Mouse (Mus musculus) cerebellum, adult 11-12 months (tissue): ENCODE measurements around the gene Dnmbp.
"Not testable (repeated sequence)": the region's sequence is repeated elsewhere in the genome, so short reads cannot be mapped to it uniquely, and the experiment has no call there.

Experiments used
- DNase-seq: peaks from one replicate; pipeline ENCODE4 v3.0.0; 2022

Gene Dnmbp

DNA sequence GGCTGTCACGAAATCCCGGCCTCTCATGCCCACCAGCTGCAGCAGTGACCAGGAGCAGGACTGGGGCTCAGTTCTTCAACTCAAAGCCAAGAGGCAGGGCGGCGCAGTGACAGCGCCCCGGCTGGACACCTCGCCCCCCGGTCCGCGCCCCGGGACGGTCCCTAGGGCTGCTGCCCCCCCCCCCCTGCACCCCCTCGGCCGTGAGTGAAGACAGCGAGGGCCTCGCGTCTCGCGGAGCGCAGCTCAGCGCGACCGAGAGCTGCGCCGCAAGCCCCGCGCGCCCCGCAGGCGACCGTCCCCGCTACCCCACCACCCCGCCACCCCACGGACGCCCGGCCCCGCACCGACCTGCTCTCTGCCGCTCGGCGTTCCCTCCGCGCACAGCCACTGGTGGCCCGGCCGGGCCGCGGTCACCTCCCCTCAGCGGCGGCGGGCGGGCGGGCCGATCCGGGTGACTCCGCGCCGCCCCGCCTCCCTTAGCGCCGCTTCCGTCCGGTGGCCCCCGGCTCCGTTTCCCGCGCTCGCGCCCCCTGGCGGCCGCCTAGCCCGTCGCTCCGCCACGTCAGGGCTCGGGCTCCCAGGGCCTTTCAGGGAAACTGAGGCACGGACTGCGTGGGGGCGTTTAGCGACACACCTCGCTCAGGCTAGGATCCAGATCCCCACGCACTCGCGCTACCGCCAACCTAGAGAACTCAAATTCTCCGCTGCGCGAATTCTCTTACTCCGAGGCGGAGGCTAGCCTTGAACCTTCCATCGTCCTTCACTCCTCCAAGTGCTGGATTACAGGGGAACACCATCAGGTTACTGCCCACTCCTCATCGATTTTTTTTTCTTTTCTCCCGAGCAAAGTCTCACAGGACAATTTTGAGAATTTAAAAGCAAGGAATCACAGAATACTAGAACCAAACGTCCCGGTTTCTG lies at the start of gene Dnmbp:
Gene Dnmbp, minus strand, starts transcription at position 423 of the 921 bp plus-strand sequence.
- DNase-seq = peak; percentile 76

DNA sequence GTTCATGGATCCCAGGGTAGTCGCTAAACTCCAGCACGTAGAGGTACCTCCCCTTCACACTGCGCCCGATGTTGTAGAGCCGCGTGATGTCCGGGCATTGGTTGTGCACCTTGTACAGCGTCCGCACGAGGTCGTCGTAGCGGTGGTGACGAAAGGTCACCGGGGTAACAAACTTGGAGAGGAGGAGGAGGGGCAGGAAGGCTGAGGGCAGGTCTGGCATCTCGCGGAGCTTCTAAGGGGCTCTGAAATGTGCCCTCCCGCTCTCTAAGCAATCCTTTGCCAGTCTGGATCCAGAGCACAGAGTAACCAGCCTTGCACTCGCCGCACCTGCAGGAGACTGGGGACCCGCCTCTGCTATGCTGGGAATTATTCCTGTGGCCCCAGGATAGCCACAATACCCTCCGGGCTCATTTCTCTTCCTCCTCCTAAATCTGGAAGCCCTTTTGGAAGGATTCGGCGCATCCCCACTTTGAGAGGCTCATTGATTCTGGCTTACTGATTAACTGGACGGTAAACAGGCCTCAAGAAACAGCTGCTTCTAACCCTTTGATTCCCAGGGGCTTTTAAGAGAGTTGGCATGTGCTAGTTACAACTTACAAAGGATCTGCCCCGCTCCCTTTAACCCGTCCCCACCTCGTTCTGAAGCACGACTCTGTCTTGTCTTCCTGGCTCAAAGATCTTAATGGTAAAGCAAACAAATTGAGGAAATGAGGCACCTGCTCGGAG lies 46.2 kb upstream of the Dnmbp start, which contains the start of gene Cpn1:
Gene Cpn1, minus strand, starts transcription at position 488 of the 726 bp plus-strand sequence.
- DNase-seq = no peak

DNA sequence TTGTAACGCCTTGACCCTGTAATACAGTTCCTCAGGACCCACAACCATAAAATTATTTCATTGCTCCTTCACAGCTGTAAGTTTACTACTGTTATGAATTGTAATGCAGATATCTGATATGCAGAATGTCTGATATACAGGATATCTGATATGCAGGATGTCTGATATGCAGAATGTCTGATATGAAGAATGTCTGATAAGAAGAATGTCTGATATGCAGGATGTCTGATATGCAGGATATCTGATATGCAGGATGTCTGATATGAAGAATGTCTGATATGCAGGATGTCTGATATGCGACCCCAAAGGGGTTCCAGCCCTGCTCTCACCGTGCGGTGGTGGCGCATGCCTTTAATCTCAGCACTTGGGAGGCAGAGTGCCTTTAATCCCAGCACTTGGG lies 42.0 kb upstream of the Dnmbp start:
- DNase-seq = no peak

DNA sequence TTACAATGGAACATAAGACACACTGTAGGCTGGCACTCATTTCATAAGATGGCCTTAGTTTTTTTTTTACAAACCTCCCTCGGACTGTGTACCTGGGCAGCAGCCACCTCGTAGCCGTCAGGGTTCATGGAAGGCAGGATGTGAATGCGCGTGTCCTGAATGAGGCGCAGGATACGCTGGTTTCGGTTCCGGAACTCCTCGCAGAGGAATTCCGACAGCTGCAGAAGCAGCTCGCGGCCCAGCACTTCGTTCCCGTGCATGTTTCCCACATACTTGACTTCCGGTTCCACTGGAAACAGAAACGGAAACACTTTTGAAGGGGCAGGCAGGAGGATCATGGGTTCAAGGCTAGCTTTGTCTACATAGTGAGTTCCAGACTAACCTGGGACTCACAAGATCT lies 40.7 kb upstream of the Dnmbp start:
- DNase-seq = no peak

DNA sequence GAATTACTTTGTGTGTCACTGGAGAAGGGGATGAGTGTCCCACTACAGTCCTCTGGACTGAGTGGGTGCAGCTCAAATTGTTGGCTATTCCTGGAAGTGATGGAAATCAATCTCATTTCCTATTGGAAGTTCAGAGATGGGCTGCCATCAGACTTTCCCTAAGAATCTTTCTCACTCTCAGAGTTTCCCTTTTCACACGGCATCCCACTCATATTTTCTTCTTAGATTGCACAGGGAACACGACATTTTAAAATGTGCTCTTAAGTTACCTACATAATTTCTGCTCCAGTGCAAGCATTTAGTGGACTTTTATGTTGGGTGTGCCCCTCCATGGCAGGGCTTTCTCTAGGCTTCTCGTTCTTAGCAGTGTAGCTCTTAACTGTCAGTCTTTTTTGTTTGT lies 37.8 kb upstream of the Dnmbp start:
- DNase-seq = no peak

DNA sequence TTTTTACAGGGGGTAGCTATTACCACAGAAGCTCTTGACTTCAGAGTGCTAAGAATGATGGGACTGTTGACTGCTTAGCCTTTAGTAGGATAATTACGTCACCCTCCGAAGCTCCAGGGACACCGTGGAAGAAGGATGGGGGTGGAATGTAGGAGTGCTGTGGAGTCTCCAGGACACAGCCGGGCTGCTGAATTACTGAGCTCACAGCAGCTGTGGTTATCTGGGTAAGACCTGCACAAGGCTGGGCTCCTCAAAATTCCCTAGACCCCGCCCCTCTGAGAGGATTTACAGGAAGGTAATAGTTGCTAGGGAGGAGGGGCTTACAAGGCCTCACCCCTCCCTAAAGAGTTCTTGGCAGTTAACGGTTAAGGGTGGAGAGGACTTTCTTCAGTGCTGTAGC lies 36.7 kb upstream of the Dnmbp start:
- DNase-seq = no peak

DNA sequence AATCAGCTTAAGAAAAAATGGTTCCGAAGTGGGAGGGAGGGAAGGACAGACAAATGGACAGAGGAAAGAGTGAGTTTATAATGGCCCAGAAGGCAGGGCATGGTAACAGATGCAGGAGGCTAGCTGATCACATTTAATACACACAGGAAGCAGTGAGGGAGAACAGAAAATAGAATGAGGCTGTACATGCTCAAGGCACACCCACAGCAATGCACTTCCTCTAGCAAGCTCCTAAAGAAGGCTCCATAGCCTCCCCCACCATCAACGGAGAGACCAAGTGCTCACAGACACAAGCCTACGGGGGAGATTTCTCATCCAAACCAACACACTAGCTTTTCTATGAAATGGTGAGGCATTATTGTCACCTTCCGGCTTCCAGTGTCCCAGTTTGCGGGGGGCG lies 34.2 kb upstream of the Dnmbp start:
- no peak for DNase-seq

DNA sequence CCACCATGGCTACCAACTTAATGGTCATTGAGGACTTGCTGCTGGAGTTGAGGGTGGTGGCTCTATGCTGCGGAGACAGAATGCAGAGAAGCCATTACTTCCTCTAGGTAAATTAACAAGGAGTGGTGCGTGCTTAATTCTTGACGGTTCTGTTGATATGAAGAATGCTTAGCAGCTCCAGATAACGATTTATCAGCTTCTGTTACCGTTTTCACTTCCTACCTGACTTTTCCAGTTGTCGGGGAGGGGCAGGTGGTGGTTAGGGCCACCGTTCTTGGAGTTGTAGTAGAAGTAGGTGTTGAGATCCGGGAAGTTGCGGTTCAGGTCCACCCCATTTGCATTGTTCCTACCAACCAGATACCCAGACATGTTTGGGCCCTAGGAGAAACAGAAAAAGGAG lies 33.7 kb upstream of the Dnmbp start:
- no peak for DNase-seq

DNA sequence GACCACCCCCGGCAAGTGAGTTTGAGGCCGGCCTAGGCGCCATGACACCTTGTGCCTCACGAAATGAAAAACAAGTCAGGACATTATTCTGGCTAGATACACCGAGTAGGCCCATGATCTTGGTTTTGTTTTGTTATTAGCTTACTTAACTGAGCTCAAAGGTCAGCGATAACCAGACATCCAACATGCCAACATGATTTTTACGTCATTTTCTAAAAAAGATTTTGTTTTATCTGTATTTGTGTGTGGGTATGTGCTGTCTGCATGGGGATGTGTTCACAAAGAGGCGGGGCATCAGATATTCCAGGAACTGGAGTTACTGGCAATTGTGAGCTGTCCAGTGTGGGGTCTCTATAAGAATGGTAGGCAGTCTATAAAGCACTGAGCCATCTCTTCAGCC lies 32.1 kb upstream of the Dnmbp start:
- DNase-seq = no peak

DNA sequence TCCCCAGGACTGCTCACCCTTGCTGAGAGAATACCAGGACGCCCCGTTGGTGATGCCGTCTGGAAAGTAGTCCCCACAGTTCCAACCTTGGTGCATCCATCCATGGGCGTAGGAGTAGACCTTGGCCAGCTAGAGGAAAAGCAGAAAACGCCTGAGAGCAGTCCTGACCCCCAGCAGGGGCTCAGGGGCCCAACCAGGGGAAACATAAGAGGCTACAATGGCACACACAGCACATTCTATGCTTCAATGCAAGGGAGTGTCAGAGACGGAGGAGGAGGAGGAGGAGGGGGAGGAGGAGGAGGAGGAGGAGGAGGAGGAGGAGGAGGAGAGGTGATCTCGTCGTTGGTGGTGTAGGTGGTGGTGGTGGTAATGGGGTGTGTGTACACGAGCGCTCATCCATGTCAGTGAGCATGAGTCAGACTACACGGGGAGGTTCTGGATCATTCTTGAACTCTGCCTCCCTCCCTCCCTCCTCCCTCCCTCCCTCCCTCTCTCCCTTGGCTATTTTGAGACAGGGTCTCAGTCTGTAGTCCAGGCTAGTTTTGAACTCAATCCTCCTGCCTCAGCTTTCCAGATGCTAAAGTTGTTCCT lies 28.5 kb upstream of the Dnmbp start:
- DNase-seq = no peak

DNA sequence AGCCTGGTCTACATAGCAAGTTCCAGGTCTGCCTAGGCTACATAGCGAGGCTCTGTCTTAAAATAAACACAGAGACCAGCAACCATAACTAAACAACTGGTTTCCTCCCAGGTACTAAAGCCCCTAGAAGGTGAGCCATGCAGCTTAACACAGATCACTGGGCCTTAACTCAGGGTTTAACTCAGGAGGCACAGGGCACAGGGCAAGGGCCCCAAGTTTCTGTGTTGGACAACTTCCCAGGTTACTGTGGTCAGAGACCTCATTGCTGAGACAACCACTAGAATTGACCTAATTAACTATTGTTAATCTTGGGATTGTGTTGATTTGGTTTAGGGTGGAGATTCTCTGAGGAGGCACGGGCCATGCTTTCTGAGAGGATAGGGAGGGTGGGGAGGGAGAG lies 26.5 kb upstream of the Dnmbp start:
- DNase-seq = no peak

DNA sequence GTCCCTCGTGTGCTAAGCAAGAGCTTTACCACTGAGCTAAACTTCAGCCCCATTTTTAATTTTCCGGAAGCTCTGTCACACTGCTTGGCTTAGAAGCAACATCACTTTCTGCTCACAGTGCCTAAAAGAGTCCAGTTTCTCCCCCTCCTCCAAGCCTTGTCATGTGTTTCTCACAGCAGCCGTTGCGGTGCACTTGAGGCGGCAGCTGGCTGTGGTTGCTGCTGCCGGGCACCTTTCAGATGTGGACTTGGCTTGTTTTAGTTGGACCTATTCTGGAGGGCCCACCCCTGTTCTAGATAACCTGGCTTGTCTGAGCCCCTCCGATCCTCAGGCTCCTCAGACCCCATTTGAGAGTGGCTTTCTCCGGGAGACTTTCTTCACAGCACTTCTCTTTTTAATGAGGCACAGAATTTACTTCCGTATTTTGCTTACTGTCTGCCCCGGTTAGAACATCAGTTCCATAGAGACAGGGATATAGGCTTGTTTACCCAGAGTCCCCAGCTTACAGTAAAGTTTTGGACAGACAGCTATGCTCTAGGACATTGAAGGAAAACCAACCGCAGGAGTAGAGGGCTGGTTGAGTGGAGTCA lies 25.6 kb upstream of the Dnmbp start:
- DNase-seq = no peak

DNA sequence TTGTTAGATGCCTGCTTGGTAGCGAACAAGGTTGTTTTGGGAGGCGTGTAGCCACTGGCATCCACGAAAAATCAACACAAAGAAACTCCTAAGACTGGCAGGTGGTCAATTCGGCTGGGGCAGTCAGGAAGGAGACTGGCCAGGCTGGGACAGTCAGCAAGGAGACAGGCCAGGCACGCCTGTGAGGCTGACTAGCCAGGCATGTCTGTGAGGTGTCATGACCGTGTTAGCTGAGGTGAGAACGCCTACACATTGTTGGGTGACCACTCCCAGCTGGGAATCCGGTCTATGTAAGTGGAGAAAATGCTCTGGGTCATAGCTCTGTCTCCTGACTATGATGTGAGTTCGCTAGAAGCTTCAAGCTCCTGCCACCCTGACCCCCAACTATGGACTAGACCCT lies 22.8 kb upstream of the Dnmbp start:
- no peak for DNase-seq

DNA sequence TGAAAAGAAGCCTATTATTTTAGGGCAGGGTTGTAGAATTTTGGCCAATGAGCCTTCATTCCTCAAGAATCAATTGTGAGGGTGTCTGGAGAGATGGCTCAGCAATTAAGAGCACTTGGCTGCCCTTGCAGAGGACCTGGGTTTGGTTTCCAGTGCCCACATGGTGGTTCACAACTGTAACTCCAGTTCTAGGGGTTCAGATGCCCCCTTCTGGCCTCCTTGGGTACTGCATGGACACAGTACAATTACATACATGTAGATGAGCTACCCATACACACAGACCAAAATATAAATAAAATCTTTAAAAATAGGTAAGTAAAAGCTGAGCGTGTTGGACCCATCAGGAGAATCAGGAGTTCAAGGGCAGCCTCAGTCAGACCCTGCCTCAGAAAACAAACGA lies 21.2 kb upstream of the Dnmbp start:
- no peak for DNase-seq

DNA sequence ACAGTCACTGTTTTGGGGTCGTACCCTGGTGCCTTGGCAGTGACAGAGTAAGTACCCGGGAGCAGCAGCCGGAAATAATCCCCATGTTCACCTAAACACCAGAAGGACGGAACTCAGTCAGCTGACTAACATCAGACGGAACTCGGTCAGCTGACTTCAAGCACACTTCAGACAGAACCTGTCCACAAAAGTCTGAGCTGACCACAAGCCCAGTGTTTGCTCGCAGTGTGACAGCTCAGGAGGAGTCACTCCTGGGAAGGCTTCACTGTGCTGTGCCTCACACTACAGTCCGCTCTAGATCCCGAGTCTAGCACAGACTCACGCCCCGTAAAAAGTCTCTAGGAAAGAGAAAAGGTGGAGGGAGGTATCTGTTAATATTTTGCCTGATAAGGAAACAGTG lies 20.0 kb upstream of the Dnmbp start:
- DNase-seq = no peak

DNA sequence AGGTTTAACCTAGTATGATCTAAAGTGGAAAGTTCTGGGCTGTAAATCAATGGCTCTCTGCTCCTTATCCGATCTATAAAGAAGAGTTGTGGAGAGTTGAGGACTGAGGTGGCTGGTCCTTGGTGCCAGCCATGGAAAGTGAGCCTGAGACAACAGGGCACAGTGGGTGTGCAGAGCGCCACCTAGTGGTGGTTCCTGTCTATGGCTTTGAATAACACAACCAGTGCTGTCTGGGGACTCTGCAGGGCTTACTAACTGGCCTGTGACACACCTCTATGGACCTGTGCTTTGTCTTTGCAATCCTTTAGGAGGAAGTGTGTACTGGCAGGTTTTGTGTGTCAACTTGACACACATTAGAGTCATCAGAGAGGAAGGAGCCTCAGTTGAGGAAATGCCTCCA lies 19.2 kb upstream of the Dnmbp start:
- peak; percentile 33 for DNase-seq

DNA sequence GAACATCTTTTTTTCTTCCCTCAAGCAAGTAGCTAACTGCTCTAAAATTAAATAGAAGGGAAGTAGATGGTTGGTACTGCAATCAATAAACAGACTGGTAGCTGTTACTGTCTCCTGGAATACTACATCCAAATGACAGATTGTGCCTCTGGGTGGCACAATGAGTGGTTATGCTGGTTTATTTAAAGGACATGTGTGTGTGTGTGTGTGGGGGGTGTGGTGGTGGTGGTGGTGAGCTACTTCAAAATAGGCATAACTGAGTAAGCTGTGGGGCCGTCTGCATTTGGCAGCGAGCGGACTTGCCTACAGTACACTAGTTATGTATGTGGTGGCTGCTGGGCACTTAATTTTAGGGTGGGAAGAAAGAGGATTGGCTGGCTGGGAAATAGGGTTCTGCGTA lies 17.9 kb upstream of the Dnmbp start:
- DNase-seq = no peak

DNA sequence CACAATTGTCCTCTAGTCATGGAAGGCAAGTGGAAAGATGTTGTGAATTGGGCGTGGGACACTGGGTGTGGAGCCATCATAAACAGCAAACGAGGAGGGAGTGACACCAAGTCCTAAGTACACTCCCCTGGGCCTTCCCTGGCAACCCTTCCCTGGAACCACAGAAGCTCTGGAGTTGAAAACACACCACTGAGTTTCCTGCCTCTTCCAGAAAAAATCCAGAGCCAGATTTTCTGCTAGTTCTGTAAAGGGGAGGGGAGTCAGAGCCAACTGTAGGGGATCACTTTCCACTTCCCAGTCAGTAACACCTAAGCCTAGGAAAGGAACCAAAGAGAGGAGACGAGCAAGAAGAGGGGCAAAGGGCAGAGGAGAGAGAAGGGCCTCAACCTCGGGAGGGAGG lies 17.4 kb upstream of the Dnmbp start:
- no peak for DNase-seq

DNA sequence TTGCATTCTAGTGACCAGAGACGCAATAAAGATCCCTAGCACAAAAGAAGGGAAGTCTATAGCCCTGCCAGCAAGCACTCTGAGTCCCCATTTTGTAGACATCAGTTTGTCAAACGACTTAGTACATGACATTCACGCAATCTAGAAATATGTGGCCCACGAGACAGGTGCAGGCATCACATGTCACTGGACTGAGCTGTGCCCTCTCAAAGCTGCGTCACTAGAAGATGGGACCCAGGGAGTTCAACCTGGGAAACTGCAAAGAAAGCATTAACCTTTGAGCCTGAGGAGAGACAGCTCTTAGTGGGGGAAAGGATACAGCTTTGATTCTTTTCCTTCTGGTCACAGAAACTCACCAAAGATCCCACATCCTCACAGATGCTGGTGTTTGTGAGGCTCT lies 15.3 kb upstream of the Dnmbp start:
- no peak for DNase-seq

DNA sequence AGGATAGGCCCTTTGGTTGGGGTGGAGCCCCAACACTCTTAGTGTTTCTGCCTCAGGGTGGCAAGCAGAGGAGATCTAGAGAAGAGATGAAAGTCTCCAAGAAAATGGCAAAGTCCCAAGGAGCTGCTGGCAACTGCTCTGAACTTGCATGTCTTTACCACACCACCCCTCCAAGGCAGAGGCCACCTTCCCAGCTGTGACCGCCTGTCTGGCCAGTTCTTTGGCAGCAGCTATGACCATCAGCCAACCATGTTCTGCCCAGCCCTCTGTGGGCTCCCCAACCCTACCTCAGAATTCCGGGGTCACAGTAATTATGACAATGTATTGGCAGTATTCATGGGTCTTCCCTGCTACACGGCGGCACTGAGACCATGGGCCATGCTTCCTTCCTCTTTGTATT lies 14.9 kb upstream of the Dnmbp start:
- DNase-seq = no peak

DNA sequence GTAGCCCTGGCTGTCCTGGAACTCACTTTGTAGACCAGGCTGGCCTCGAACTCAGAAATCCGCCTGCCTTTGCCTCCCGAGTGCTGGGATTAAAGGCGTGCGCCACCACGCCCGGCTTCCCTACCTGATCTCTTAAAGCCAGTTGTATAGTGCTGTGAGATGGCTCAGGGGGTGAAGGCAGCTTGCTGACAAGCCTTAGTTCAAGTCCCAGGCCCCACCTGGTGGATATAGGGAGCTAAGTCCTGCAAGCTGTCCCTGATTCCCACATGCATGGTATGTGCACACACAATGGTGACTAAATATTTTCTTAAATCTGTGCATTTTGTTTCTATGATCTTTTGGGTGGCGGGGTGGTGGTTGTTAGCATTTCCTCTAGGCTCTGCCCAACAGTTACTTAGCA lies 12.9 kb upstream of the Dnmbp start:
- not testable (repeated sequence) for DNase-seq

DNA sequence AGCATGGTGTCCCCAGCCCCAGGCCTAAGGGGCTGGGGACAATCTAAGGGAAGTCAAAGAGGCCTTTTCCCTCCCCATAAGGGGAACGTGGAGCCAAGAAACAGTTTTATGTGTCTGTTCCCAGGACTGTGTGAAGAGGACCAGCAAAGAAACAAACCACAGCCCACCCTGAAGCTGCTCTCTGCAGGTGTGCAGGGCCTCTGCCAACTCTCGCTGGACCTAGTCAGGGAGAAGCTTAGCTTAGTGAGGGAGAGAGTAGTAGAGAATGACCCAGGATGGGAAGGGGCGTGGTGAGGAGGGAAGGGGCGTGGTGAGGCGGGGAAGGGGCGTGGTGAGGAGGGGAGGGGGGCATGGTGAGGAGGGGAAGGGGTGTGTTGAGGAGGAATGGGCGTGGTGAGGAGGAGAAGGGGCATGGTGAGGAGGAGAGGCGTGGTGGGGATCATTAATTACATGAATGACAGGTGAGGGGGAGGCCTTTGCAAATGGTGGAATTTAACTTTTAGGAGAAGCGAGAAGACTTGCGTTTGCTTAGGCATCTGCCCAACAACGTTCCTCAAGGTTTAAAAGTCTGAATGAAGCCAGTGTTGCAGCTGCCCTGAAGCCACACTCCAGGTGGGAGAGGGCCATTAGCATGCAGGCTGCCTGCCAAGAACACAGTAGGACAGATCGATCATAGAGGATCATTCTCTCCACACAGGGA lies 9.3 kb upstream of the Dnmbp start:
- no peak for DNase-seq

DNA sequence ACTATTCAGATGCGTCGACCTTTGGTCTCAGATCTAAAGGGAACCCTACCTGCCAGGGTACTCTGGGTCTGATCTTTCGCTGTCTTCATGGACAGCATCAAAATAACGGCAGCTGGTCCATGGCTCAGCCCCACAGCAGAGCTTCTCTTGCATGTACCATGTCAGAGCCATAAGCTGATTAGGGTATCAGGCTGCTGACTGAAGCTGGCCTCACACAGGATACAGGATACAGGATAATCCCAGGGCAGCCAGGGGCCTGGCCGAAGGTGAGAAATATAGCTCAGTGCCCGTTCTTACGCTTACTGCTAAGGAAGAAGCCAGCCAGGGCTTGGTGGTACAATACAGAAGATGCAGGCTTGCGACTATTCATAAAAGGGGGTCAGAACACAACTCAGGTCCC lies 4.6 kb upstream of the Dnmbp start:
- no peak for DNase-seq
